Mouse (Mus musculus): Measurements from ENCODE around the gene Mta3. TPM values are rescaled to one million over a fixed set of nuclear protein-coding genes. Genes with fewer than 3 reads are reported as not detected.

Mta3 gene
- total and polyA plus RNA-seq, 3 experiments, result 31.1 to 67.6 (median 39.2) TPM

DNA sequence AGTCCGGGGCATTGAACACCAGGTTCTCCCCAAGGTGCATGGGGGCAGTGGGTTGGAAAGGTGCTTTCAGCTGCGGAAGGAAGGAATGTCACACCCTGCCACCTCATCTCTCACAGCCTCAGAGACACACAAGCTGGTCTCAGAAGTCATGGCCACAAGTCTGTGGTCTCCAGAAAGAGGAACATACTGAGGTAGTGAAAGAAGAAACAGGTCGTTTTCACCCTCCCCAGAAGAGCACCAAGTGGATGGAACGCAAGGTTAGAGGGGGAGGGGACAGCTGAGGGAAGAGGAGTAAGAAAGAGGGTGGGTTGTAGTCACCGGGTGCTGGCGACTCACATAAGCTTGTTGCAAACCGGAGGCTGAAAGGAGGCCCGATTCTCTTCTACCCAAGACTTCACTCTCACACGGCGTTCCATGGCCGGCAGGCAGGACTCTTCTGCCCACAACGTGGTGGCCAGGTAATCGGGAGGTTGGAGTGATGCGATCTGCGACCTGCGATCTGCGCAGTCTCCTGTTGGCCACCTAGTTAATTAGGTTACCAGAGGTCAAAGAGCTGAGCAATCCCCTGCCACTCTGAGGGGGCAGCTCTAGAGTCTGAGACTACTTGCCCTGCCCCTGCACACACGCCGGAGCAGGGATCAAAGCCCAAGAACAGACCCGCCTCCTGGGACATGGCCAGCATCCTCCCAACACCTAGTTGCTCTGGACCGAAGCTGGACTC is 140.5 kb downstream of the Mta3 start:
- Histone ChIP-seq H3K9me3 (replicated peaks; ENCODE audit: low read length) (no peaks in the 10 kb centered on the region), H3K27me3 (replicated peaks) (no peaks in the 10 kb centered on the region), H3K36me3 (replicated peaks in 1 of 2; ENCODE audit: control insufficient read depth in 1 of 2, insufficient read depth in 1 of 2, low read length in 1 of 2) (peaks cover 4 to 35% of the 10 kb centered on the region in 2 experiments), H3K27ac (ENCODE audit: insufficient read depth, low read depth) (peak overlapping the region; percentile 85), H3K9ac (ENCODE audit: insufficient read depth, low read depth) (peak overlapping the region; percentile 30), H3K4me2 (ENCODE audit: insufficient read depth, low read depth, poor library complexity, severe bottlenecking) (peak overlapping the region; percentile 53), H3K4me3 (replicated peaks in 1 of 3; ENCODE audit: low read depth in 2 of 3, low read length in 2 of 3, poor library complexity in 1 of 3) (peak overlapping the region; percentile 53 to 62 (median 59)), H3K79me2 (replicated peaks; ENCODE audit: control insufficient read depth, extremely low read depth, insufficient read depth, poor library complexity, severe bottlenecking) (no peaks in the 10 kb centered on the region; the same call in 1 of the 2 replicates), H3K4me1 (ENCODE audit: control insufficient read depth in 1 of 2, insufficient read depth in 2 of 2) (peaks cover 31 to 70% of the 10 kb centered on the region in 2 experiments)
- in situ Hi-C loops (cut with MboI; ENCODE audit: low pct_ligation_motif_present, low pct_unique_long_range_greater_than_20kb, low sequenced_read_pairs), result no loop called here
- 0 out of 2 replicates have a peak, but pooled peaks have one; percentile 34 for TF ChIP-seq TBP (conservative IDR thresholded peaks at IDR 0.05; ENCODE audit: low read depth, low read length)
- TF ChIP-seq POLR2AphosphoS2 (IDR thresholded peaks at IDR 0.05; ENCODE audit: low read depth, low read length), result no peak
- peak; percentile 76 for TF ChIP-seq MAFK (IDR thresholded peaks at IDR 0.05; ENCODE audit: insufficient replicate concordance, low read length)
- no peak; the same call in none of the 2 replicates for TF ChIP-seq NELFE (IDR thresholded peaks at IDR 0.05; ENCODE audit: low read depth, low read length)
- TF ChIP-seq BHLHE40 (IDR thresholded peaks at IDR 0.05; ENCODE audit: low read depth, low read length), result peak; percentile 90
- TF ChIP-seq CHD1 (IDR thresholded peaks at IDR 0.05; ENCODE audit: low read depth, low read length), result peak; percentile 65
- TF ChIP-seq RAD21 (IDR thresholded peaks at IDR 0.05; ENCODE audit: low read depth, low read length), result no peak; the same call in 1 of the 2 replicates
- TF ChIP-seq IRF4 (IDR thresholded peaks at IDR 0.05; ENCODE audit: low read depth, low read length), result peak; percentile 92
- peak; percentile 7; the same call in 1 of the 2 replicates for TF ChIP-seq SMC3 (IDR thresholded peaks at IDR 0.05; ENCODE audit: low read depth, low read length)
- no peak; the same call in 1 of the 2 replicates for TF ChIP-seq RCOR1 (conservative IDR thresholded peaks at IDR 0.05; ENCODE audit: low read depth, low read length)
- TF ChIP-seq UBTF (IDR thresholded peaks at IDR 0.05; ENCODE audit: low read depth, low read length), result peak; percentile 44; the same call in 1 of the 2 replicates
- peak; percentile 47; the same call in 1 of the 2 replicates for TF ChIP-seq JUN (IDR thresholded peaks at IDR 0.05; ENCODE audit: insufficient read depth, low read depth, low read length)
- peak; percentile 65 for TF ChIP-seq MAX (IDR thresholded peaks at IDR 0.05; ENCODE audit: low read length)
- TF ChIP-seq ELF1 (IDR thresholded peaks at IDR 0.05; ENCODE audit: low read depth, low read length), result peak; percentile 49; the same call in 1 of the 2 replicates
- peak; percentile 85 for TF ChIP-seq ETS1 (conservative IDR thresholded peaks at IDR 0.05; ENCODE audit: low read depth, low read length)
- peak; percentile 86 for TF ChIP-seq TCF12 (IDR thresholded peaks at IDR 0.05; ENCODE audit: low read depth, low read length)
- peak; percentile 60; the same call in 1 of the 2 replicates for TF ChIP-seq MEF2A (IDR thresholded peaks at IDR 0.05; ENCODE audit: borderline replicate concordance, low read depth, low read length)
- TF ChIP-seq MXI1 (IDR thresholded peaks at IDR 0.05; ENCODE audit: low read depth, low read length), result peak; percentile 61; the same call in 1 of the 2 replicates
- TF ChIP-seq JUND (conservative IDR thresholded peaks at IDR 0.05; ENCODE audit: low read depth, low read length), result peak; percentile 79
- TF ChIP-seq POLR2A (IDR thresholded peaks at IDR 0.05; ENCODE audit: low read depth, low read length), result peak; percentile 49; the same call in 1 of the 2 replicates
- peak; percentile 89 for TF ChIP-seq CHD2 (IDR thresholded peaks at IDR 0.05; ENCODE audit: low read length)
- TF ChIP-seq USF1 (IDR thresholded peaks at IDR 0.05; ENCODE audit: low read depth, low read length), result no peak
- TF ChIP-seq SIN3A (IDR thresholded peaks at IDR 0.05; ENCODE audit: low read length), result 0 out of 2 replicates have a peak, but pooled peaks have one; percentile 76
- TF ChIP-seq HCFC1 (IDR thresholded peaks at IDR 0.05; ENCODE audit: low read depth, low read length), result peak; percentile 38
- peak; percentile 66; the same call in 1 of the 2 replicates for TF ChIP-seq NRF1 (IDR thresholded peaks at IDR 0.05; ENCODE audit: low read depth, low read length)
- TF ChIP-seq MYC (IDR thresholded peaks at IDR 0.05; ENCODE audit: low read depth, low read length), result peak; percentile 87; the same call in 1 of the 2 replicates
- no peak for TF ChIP-seq CTCF (conservative IDR thresholded peaks at IDR 0.05 in 1 of 2, IDR thresholded peaks at IDR 0.05 in 1 of 2; ENCODE audit: low read depth in 2 of 2, low read length in 2 of 2)
- no peak for TF ChIP-seq ZC3H11A (IDR thresholded peaks at IDR 0.05; ENCODE audit: low read depth, low read length)
- TF ChIP-seq MAZ (IDR thresholded peaks at IDR 0.05; ENCODE audit: low read depth, low read length), result peak; percentile 87
- TF ChIP-seq EP300 (IDR thresholded peaks at IDR 0.05; ENCODE audit: low read length), result peak; percentile 89
- no peak for TF ChIP-seq ZMIZ1 (IDR thresholded peaks at IDR 0.05; ENCODE audit: low read depth, low read length)
- no peak for TF ChIP-seq ZKSCAN1 (IDR thresholded peaks at IDR 0.05; ENCODE audit: borderline replicate concordance, low read depth, low read length)
- no peak for TF ChIP-seq GABPA (IDR thresholded peaks at IDR 0.05; ENCODE audit: insufficient replicate concordance, low read depth, low read length)
- no peak for TF ChIP-seq USF2 (conservative IDR thresholded peaks at IDR 0.05; ENCODE audit: low read depth, low read length)
- DNase-seq (ENCODE audit: extremely low read depth), result peak; percentile 97
- dilution Hi-C loops (cut with MboI; ENCODE audit: extremely low pct_ligation_motif_present, extremely low pct_unique_long_range_greater_than_20kb, low sequenced_read_pairs), result no loop called here
